ENCODE assay signal across 8 mouse cellular contexts in the genomic region with DNA sequence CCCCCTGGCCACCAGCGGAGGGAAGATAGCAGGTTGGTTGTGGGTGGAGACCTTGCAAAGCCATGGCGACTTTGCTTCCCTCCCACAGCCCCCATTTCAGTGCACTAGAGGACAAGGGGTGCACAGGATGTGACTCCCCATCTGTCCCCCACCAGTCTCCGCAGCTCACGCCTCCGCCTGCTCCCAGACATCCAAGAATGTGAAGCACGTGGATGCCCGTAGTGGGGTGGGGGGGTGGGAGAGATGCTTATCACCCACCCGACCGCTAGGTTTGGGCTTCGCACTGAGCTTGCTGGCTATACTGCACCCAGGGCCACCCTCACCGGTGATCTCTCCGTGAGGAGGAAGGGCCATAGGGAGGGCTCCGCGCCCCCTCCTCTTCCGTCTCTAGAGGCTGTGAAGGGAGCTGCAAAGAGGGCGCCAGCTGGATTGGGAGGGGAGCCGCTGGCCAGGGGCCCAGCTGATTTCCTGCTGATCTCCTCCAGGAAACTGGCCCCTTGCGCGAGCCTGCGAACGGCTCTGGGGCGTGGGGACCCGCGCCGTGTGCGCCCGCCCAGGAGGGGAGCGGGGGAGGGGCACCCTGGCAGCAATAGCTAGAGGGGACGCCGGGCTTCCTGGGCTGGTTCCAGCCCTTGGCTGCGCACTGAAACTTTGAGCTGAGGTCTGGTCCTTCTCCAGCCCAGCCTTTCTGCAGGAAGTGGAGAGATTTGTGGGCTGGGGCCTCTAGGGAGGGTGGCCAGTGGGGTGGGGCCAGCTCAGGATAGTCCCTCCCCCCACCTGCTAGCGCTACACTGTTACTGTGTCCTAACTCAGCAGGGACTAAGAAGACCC. TPM values are rescaled to one million over a fixed set of nuclear protein-coding genes. Genes with fewer than 3 reads are reported as not detected.
A peak's percentile ranks its signal among the peaks of the same experiment; 100 is the strongest.
DNase-seq lines count a peak whose midpoint lies in the region; ATAC-seq and TF ChIP-seq lines count a peak whose summit lies in the region.

No protein-coding gene starts in this region.

- peak; percentile 57 for TF ChIP-seq EP300 in lung, postnatal 0 days (IDR thresholded peaks at IDR 0.05)

- peak overlapping the region; percentile 70 for H3K4me3 ChIP-seq in heart, embryonic 10.5 days
- H3K4me3 ChIP-seq in lung, postnatal 0 days (ENCODE audit: low read depth, low read length) = peak overlapping the region; percentile 63

- peak overlapping the region; percentile 88 for H3K27ac ChIP-seq in heart, embryonic 10.5 days
- H3K27ac ChIP-seq in lung, postnatal 0 days (ENCODE audit: low read length) = peak overlapping the region; percentile 84

- peak; percentile 93 for DNase-seq in 3T3-L1 (ENCODE audit: low read depth, low spot score)
- DNase-seq in Muller cell, postnatal 12 days (ENCODE audit: inconsistent ontology term) = peak; percentile 94
- DNase-seq in embryo, embryonic 9.5 days (ENCODE audit: extremely low spot score) = peak; percentile 76
- peak; percentile 92 for DNase-seq in heart, embryonic 10.5 days (ENCODE audit: low spot score)
- peak; percentile 82 to 88 for DNase-seq in kidney, adult 8-10 months
- DNase-seq in lung, postnatal 0 days (ENCODE audit: low spot score) = peak; percentile 97
- peak; percentile 78 for DNase-seq in ovary, postnatal 10 days (ENCODE audit: low spot score)
- DNase-seq in layer of hippocampus, postnatal 25 days (ENCODE audit: extremely low spot score in 1 of 2, low spot score in 1 of 2) = no peak

- H3K4me2 ChIP-seq in lung, postnatal 0 days (replicated peaks; ENCODE audit: low read depth, low read length) = peak overlapping the region; percentile 98

- peak overlapping the region; percentile 69 for H3K9ac ChIP-seq in lung, postnatal 0 days (replicated peaks; ENCODE audit: low read depth)

- TF ChIP-seq CTCF in lung, postnatal 0 days (IDR thresholded peaks at IDR 0.05) = peak; percentile 44

- H3K4me1 ChIP-seq in heart, embryonic 10.5 days = peaks cover 99% of the 10 kb centered on the region
- H3K4me1 ChIP-seq in lung, postnatal 0 days (ENCODE audit: insufficient read depth, low read depth, low read length) = peaks cover 42% of the 10 kb centered on the region

- WGBS in heart, embryonic 10.5 days = 1% methylated on average over 32 of the region's 32 CpGs
- under 1% methylated on average over 22 of the region's 32 CpGs for WGBS in lung, postnatal 0 days

- H3K36me3 ChIP-seq in heart, embryonic 10.5 days = peaks cover 24% of the 10 kb centered on the region
- H3K36me3 ChIP-seq in lung, postnatal 0 days (ENCODE audit: insufficient read depth, low read length) = peaks cover 3% of the 10 kb centered on the region; the same call in 1 of the 2 replicates

- peak; percentile 82 for ATAC-seq in lung, postnatal 0 days

- H3K27me3 ChIP-seq in heart, embryonic 10.5 days (ENCODE audit: insufficient read depth, poor library complexity, severe bottlenecking) = no peaks in the 10 kb centered on the region
- no peaks in the 10 kb centered on the region for H3K27me3 ChIP-seq in lung, postnatal 0 days (replicated peaks; ENCODE audit: insufficient read depth, low read length)

- H3K9me3 ChIP-seq in heart, embryonic 10.5 days = no peaks in the 10 kb centered on the region
- H3K9me3 ChIP-seq in lung, postnatal 0 days (ENCODE audit: low read length) = no peaks in the 10 kb centered on the region

RNA-seq across cellular contexts. Expression of gene Gjd3, which starts 19.4 kb away (rescaled TPM):
- 1.0 and 1.1 TPM in 2 replicates for polyA plus RNA-seq in heart, embryonic 10.5 days (2016; fragmentation: Nextera tagmentation; extraction: Ambion mirVana)
- polyA plus RNA-seq in lung, postnatal 0 days (2015; fragmentation: Nextera tagmentation; extraction: Ambion mirVana) = 0.56 and 1.0 TPM in 2 replicates
- 1 to 10 TPM; 1.5 to 2.3 TPM for total RNA-seq in layer of hippocampus, postnatal 25 days (2021)

RNA-seq across cellular contexts. Expression of gene Rara, which starts 35.8 kb away (rescaled TPM):
- polyA plus RNA-seq in heart, embryonic 10.5 days (2016; fragmentation: Nextera tagmentation; extraction: Ambion mirVana) = 30.4 and 36.9 TPM in 2 replicates
- 26.2 and 28.8 TPM in 2 replicates for polyA plus RNA-seq in lung, postnatal 0 days (2015; fragmentation: Nextera tagmentation; extraction: Ambion mirVana)
- total RNA-seq in layer of hippocampus, postnatal 25 days (2021) = 10 to 100 TPM; 17.0 to 17.7 TPM

RNA-seq across cellular contexts. Expression of gene Cdc6, which starts 55.8 kb away (rescaled TPM):
- 39.3 and 47.7 TPM in 2 replicates for polyA plus RNA-seq in heart, embryonic 10.5 days (2016; fragmentation: Nextera tagmentation; extraction: Ambion mirVana)
- polyA plus RNA-seq in lung, postnatal 0 days (2015; fragmentation: Nextera tagmentation; extraction: Ambion mirVana) = 2.5 and 2.6 TPM in 2 replicates
- under 1 TPM; 0.54 to 0.94 TPM for total RNA-seq in layer of hippocampus, postnatal 25 days (2021)

Comparison
In these comparisons a context has a peak if more than half of its experiments do, and no peak if none do; other contexts are left out.
1. DNase-seq: peak in 3T3-L1 (single experiment), Muller cell, postnatal 12 days (single experiment), embryo, embryonic 9.5 days (single experiment), heart, embryonic 10.5 days (single experiment), kidney, adult 8-10 months (2 of 2), lung, postnatal 0 days (single experiment) and ovary, postnatal 10 days (single experiment); none in layer of hippocampus, postnatal 25 days (0 of 2).
2. RNA of gene Cdc6, which starts 55.8 kb away (polyA plus RNA-seq): 39.3 to 47.7 TPM in heart, embryonic 10.5 days; 2.5 to 2.6 TPM in lung, postnatal 0 days; every median in the first group is over 10 times any median in the second.